Mouse (Mus musculus): ENCODE data around the gene Gm14403.
"Not testable (repeated sequence)": the region's sequence is repeated elsewhere in the genome, so short reads cannot be mapped to it uniquely, and the experiment has no call there.

Gene Gm14403

DNA sequence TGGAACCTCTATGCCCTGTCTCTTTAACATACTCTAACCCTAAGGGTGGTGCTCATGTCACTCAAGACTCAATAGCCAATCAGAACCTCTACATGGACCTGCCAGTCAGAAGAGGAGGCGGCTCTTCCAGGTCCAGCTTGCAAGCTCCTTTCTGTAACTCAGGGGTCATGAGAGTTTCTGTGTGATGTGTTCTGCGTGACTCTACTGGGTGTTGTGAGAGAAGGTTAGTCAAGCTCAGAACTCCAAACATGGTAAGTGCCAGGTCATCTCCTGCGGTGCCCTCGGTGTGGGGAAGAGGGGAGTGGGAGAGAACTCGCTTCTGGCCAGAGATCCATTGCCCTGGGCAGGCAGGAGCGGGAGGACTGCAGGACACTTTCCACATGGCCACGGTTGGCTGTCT is at the start of gene Gm14403:
Gm14403 (plus strand) TSS at position 149 of the 400 bp plus-strand sequence.
- peak; percentile 77 for DNase-seq

DNA sequence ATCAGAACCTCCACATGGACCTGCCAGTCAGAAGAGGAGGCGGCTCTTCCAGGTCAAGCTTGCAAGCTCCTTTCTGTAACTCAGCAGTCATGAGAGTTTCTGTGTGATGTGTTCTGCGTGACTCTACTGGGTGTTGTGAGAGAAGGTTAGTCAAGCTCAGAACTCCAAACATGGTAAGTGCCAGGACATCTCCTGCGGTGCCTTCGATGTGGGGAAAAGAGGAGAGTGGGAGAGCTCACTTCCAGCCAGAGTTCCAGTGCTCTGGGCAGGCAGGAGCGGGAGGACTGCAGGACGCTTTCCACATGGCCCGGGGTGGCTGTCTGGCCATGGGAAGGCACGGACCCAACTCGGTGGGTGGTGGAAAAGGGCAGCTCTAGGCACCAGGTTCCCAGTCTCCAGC is 33.3 kb upstream of the Gm14403 start, which contains the start of gene Zfp970:
Zfp970 (plus strand) TSS at position 58 of the 400 bp plus-strand sequence.
- not testable (repeated sequence) for DNase-seq

DNA sequence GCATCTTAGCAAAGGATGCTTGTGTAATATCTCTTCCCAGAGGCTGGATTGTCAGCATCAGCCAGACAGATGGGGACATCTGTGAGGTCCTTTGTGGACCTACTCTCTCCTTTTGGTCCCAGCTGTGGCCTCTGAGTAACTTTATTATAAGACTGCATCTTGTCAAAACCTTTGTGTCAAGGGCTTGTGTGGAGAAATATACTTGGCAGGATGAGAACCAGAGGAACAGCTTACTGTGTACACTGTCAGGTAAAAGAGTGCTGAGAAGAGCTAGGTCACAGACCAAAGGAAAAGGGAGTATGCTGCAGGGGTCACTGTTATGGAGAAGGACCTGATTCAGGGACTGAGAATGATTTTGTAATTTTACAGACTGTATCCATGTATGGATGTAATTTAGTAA is 29.8 kb upstream of the Gm14403 start:
- DNase-seq: not testable (repeated sequence)

DNA sequence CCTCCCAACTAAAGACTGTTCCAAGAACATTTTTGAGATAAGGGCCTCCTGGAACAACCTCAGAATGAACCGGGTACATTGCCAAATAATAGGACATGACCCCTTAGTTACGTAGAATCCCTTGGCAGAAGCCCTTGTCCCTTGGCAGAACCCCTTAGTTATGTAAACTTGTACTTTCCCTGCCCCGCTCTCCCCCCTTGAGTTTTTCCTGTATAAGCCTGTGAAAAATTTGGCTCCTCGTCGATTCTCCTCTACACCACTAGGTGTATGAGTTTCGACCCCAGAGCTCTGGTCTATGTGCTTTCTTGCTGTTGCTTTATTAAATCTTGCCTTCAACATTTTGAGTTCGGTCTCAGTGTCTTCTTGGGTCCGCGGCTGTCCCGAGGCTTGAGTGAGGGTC is 25.8 kb upstream of the Gm14403 start:
- DNase-seq: peak; percentile 45

DNA sequence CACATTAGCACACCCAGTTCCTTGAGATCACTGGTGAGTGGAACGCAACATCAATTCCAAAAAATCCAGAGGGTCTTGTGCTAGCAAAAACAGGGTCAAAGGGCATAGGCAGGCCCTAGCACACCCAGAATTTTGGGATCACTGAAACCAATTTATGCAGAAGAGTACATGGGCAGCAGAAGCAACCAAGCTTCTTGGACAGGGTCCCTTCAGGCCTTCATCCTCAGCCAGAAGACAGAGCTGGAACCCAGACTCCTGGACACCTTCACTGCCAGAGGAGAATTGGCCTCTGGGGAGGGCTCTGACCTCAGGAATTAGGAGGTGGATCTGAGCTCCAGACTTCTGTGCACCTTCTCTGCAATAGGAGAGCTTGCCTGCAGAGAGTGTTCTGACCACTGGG is 16.0 kb upstream of the Gm14403 start:
- not testable (repeated sequence) for DNase-seq

DNA sequence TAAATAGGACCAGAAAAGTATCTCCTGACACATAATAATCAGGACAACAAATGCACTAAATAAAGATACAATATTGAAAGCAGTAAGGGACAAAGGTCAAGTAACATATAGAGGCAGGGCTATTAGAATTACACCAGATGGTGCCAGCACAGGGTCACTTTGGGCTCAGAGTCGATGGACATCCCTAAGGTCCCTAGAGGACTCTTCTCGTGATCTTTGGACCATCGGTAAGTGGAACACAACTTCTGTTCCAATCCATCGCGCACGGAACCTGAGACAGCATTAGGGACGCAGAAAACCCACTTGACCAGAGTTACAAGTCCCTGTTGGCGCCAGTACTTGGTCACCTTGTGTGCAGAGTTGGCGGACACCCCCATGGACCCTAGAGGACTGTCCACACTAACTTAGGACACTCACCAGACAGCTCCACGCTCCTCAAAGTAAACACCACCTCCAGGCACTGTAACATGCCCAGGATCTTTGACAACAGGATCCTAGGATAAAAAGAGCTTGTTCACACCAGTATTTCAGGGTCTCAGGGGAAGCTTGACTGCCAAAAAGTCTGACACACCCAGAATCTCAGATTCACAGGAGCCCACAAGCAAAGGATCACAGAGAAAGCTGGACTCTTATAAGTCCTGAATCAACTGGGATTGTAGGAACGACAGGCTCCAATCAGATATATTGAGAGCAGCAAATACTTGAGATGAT is 14.6 kb upstream of the Gm14403 start:
- not testable (repeated sequence) for DNase-seq

DNA sequence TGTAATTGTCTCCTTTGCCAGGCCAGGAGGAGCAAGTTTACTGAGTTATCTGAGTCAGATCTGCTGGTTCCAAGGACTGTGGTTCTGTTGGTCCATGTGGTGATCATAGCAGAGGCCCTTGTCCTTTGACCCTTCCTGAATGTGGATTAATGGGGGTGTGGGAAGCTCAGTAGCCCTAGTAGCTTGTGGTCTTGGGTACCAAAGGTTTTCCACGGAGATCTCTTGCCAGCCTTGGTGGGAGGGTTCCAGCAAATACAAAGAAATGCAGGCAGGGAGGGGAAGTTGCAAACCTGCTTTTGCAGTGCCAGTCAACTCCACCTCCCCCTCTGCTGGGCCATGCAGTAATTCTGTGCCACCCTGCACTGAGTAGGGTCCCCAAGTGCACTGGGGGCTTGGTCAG is 1.2 kb downstream of the Gm14403 start:
- not testable (repeated sequence) for DNase-seq

DNA sequence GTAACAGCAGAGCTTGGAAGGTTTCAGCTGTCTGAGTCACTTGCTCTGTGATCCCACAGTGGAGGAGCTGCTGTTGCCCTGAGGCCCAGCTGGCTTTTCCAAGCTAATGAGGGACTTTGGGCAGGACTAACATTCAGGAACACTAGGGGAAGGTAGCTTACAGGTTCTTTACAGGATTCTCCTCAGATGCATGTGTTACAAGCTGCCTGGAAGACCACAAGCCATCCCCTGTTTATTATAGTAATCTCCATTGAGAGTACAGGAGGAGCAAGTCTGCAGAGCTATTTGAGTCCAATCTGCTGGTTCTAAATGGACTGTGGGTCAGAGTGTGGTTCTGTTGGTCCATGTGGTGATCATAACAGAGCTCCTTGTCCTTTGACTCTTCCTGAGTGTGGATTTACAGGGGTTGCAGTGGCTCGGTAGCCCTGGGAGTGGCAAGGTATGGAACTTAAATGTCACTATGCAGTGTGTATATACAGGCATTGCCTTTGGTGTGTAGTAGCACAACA is 7.2 kb downstream of the Gm14403 start:
- not testable (repeated sequence) for DNase-seq

DNA sequence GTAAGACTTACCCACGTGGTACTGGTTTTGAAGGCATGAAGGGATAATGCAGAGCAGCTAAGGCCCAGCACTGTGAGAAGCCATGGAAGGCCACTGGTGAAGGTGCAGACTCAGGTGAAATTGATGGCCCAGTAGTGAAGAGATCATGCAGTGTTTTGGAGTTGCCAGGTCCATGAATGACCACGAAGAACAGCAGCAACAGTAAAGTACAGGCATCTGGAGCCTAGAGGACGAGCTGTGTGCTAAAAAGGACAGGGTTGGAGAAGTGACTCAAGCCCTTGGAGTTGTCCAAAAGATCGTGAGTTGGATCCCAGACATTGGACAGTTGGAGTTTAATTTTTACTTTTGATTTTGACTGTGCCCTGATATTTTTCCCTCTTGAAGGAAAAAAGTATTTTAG is 13.4 kb downstream of the Gm14403 start:
- not testable (repeated sequence) for DNase-seq

DNA sequence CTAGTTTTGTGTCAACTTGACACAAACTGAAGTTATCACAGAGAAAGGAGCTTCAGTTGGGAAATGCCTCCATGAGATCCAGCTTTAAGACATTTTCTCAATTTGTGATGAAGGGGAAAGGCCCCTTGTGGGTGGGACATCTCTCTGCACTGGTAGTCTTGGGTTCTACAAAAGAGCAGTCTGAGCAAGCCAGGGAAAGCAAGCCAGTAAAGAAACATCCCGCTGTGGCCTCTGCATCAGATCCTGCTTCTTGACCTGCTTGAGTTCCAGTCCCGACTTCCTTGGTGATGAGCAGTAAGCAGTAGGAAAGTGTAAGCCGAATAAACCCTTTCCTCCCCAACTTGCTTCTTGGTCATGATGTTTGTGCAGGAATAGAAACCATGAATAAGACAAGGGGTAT is 14.0 kb downstream of the Gm14403 start:
- DNase-seq: not testable (repeated sequence)

DNA sequence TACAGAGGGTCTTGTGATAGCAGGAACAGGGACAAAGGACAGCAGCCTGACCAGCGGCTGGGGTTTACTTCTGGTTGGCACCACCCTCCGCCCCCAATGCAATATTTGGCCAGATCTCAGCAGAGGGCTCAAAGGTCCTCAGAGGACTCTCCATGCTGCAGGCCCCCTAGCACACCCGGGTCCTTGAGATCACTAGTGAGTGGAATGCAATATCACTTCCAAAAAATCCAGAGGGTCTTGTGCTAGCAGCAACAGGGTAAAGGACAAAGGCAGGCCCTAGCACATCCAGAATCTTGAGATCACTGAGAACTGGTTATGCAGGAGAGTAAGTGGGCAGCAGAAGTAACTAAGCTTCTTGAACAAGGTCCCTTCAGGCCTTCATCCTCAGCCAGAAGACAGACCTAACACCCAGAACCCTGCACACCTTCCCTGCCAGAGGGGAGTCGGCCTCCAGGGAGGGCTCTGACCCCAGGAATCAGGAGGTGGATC is 16.0 kb downstream of the Gm14403 start:
- DNase-seq: not testable (repeated sequence)

DNA sequence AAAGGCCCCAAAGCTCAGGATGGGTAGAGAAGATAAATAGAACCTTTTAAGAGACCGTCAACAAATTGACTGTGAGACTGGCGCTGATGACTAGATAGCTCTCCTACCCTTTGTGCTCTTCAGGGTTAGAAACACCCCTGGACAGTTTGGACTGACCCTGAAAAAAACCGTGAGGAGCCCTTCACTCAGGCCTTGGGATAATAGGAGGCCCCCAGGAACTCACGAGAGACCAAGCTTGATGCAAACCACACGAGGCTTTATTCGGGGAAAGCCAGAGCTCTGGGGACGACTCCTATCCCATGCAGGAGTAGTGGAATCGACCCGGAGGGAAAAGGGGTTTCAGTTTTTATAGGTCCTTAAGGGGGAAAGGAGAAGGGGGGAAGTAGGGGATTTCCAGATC is 19.7 kb downstream of the Gm14403 start:
- DNase-seq: not testable (repeated sequence)

DNA sequence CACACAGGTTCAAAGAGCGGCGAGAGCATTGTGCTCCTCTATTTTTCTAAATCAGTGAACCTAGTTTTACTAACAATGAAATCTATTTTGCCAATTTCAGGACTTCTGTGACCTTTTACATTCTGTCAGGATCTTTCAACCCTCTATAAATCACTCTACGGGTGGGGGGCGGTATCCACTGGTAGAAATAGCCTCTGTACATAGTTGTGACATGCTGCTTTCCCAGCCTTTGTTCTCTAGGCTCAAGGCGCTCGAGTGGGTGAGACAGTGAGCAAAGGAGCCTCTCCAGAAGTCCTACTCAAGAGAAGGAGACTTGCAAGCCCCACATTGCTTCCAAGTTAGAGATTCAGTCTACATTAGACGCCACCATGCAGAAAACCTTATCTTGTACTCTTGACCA is 20.3 kb downstream of the Gm14403 start:
- not testable (repeated sequence) for DNase-seq

DNA sequence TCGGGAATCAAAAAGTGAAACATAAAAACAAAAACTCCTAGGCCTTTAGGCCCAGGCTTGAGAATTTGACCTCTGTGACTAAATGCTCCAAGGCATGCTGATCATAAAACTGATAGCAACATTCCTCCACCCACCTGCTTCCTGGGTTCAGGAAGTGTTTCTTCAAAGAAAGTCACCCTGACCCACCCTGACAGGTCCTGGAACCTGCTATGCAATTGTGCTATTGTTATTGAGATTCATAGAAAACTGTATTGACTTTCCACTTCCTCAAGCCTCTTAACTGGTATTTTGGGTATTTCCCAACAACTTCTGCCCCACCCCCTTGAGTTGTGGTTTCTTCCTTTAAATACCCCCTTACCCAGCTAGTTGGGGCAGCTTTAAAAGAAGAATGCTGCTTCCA is 20.9 kb downstream of the Gm14403 start:
- DNase-seq: not testable (repeated sequence)

DNA sequence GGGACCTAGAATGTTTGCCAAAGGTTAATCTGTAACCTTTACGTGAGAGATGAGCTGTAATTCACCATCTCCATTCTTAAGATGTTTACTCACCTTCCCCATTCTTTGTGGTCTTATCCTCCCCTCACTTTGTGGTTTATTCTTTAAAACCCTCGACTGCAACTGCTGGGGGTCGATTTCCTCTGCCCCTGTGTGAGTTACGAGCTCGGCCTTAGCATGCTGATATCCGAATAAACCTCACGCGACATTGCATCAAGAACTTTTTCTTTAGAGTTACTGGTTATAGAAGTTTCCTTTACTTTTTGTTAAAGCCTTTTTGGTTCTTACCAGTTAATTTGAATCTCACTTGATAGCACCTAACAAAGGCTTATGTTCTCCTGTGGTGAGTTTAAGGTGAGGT is 22.0 kb downstream of the Gm14403 start:
- no peak for DNase-seq

DNA sequence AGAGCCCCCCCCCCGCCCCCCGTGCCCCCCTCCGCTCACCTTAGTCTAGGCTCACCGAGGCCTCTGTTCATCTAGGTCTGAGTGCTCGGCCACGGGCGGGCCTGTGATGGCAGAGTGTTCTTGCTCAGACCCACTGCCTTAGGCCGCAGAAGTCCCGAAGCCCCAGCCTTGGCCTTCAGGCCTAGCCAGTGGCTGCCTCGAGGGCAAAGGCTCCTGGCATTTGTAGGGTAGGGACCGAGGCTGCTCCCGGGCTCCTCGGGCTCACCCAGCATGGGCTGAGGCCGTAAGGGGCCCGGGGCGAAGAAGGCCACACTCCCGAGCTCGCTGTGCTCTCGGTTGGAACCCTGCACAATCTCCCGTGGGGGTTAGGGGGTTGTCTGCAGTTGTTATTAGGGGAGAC is 25.0 kb downstream of the Gm14403 start:
- DNase-seq: no peak

DNA sequence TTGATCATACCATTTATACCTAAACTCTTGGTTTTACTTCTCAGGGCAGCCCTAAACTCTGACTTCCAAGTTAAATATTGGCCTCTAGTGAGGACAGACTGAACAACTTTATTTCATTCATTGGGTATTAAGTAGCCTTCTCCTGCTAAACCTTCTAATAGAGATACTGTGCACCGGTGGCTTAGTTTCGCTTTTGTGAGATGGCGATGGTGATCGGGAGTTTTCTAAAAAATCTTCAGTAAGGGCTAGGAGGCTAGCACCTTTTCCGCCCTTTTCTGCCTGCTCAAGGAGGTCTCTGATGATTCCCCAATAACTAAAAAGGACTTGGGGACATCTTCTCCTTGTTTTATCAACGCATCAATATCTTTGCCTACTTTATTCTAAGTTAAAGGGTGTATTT is 25.7 kb downstream of the Gm14403 start:
- DNase-seq: not testable (repeated sequence)

DNA sequence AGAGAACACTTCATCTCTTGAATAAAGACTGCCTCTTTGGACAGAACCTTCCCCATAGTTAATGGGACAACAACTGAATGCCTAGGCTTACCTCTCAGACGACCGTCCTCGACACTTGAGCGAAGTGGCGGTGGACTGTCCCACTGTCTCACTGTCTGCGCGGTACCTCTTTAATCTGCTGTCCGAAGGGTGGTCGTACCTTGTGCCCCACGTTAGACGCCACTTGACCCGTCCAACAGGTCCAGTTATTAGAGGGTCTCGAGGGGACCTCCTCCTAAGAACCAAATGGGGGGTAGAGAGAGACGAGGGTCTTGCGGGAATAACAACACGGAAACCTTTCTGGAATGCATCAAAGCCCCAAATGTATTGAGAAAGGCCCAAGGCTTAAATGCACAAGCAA is 26.2 kb downstream of the Gm14403 start:
- not testable (repeated sequence) for DNase-seq

DNA sequence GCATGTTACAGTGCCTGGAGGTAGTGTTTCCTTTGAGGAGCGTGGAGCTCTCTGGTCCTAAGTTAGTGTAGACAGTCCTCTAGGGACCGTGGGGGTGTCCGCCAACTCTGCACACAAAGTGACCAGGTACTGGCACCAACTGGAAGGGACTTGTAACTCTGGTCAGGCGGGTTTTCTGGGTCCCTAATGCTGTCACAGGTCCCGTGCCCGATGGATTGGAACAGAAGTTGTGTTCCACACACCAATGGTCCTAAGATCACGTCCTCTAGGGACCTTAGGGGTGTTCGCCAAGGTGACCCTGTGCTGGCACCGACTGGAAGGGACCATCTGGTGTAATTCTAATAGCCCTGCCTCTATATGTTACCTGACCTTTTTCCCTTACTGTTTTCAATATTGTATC is 37.9 kb downstream of the Gm14403 start:
- no peak for DNase-seq

DNA sequence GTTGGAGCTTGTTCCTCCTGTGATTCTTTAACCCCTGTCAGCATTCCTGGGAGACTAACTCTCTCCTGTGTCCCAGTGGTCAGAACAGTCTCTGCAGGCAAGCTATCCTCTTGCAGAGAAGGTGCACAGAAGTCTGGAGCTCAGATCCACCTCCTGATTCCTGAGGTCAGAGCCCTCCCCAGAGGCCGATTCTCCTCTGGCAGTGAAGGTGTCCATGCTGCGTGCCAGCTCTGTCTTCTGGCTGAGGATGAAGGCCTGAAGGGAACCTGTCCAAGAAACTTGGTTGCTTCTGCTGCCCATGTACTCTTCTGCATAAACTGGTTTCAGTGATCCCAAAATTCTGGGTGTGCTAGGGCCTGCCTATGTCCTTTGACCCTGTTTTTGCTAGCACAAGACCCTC is 39.1 kb downstream of the Gm14403 start:
- DNase-seq: not testable (repeated sequence)

DNA sequence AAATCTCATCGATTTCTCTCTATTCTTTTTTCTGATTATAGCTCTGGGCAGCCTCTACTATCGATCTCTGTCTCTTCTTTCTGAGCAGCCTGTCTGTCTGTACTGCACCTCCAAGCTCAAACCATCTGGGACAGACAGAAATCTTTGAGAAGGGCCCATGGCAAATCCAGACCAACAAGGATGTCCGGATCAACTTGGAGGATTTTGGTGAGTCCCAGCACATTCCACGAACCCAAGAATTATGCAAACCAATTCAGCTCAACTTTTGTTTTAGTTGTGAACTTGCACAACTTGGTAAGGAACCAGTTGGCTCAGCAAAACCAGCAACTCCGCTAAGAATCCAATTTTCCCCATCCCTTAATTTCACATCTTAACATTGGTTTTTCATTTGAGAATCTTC is 39.7 kb downstream of the Gm14403 start:
- DNase-seq: not testable (repeated sequence)

DNA sequence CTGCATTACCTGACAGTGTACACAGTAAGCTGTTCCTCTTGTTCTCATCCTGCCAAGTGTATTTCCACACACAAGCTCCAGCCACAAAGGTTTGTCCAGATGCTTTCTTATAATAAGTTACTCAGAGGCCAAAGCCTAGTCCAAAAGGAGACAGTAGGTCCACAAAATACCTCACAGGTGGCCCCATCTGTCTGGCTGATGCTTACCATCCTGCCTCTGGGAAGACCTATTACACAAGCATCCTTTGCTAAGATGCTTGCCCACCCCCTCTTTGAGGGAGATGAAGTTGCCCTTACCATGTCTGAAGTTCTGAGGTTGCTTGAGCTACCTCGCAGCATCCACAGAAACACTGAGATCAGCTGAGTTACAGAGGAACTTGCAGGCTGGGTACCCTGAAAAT is 57.2 kb downstream of the Gm14403 start:
- DNase-seq: not testable (repeated sequence)
